Mouse (Mus musculus) stomach, embryonic 14.5 days (tissue): ENCODE results near the gene Tmem181a. TPM values are rescaled to one million over a fixed set of nuclear protein-coding genes. Genes with fewer than 3 reads are reported as not detected.
"Not testable (repeated sequence)": the region's sequence is repeated elsewhere in the genome, so short reads cannot be mapped to it uniquely, and the experiment has no call there.

ENCODE experiments used
- ATAC-seq: fragments of 200-750 bp; cut with Nextera tagmentation; 2 replicates; pipeline ENCODE4 v1.8.0; 2017; ENCODE audit warnings: low read depth, moderate TSS enrichment; ENCODE audit not compliant: insufficient number of reproducible peaks, insufficient read depth, low FRiP score
- H3K27ac ChIP-seq: fragments of 300-500 bp; sonication (generic); 2 replicates; pipeline ENCODE4 v1.5.1; 2014; ENCODE audit warnings: mild to moderate bottlenecking, low read length, moderate library complexity, mixed read lengths
- H3K27me3 ChIP-seq: fragments of 300-500 bp; sonication (generic); 2 replicates; pipeline ENCODE4 v1.6.1; 2014; ENCODE audit warnings: low read length, control low read depth, mixed read lengths; ENCODE audit not compliant: control insufficient read depth, insufficient read depth
- H3K36me3 ChIP-seq: fragments of 300-500 bp; sonication (generic); 2 replicates; pipeline ENCODE4 v1.6.1; 2014; ENCODE audit warnings: mild to moderate bottlenecking, control low read depth, low read length, moderate library complexity, mixed read lengths; ENCODE audit not compliant: control insufficient read depth, insufficient read depth
- H3K4me1 ChIP-seq: fragments of 300-500 bp; sonication (generic); 2 replicates; pipeline ENCODE4 v1.6.1; 2014; ENCODE audit warnings: low read length, control low read depth, mixed read lengths; ENCODE audit not compliant: control insufficient read depth, insufficient read depth
- H3K4me2 ChIP-seq: fragments of 300-500 bp; sonication (generic); replicated peaks from 2 replicates; pipeline ENCODE4 v1.6.1; 2014; ENCODE audit warnings: low read depth, low read length, control low read depth
- H3K4me3 ChIP-seq: fragments of 300-500 bp; sonication (generic); 2 replicates; pipeline ENCODE4 v1.5.1; 2014; ENCODE audit warnings: low read depth, low read length, control low read depth
- H3K9ac ChIP-seq: fragments of 300-500 bp; sonication (generic); replicated peaks from 2 replicates; pipeline ENCODE4 v1.6.1; 2014; ENCODE audit warnings: low read depth, mild to moderate bottlenecking, control low read depth, low read length, moderate library complexity, mixed read lengths
- H3K9me3 ChIP-seq: fragments of 300-500 bp; sonication (generic); 2 replicates; pipeline ENCODE4 v1.6.1; 2016; ENCODE audit warnings: low read depth, low read length, control low read depth; ENCODE audit not compliant: control insufficient read depth
- WGBS: fragments of 180-500 bp; shearing (Covaris S2); extraction: QIAGEN DNeasy Blood & Tissue Kit; methylation state at CpG from one replicate; pipeline ENCODE4 v1.1.7; 2014; 5-methylcytosine and 5-hydroxymethylcytosine counted together
- polyA plus RNA-seq: library from polyadenylated mRNA; unstranded; fragments of >200 nt; fragmentation: Nextera tagmentation; extraction: Ambion mirVana; gene quantifications from 2 replicates; pipeline ENCODE4 v1.2.1, GENCODE M21; 2014

The Tmem181a gene
- polyA plus RNA-seq, 1 experiment from 2014 or later = 26.5 TPM

DNA sequence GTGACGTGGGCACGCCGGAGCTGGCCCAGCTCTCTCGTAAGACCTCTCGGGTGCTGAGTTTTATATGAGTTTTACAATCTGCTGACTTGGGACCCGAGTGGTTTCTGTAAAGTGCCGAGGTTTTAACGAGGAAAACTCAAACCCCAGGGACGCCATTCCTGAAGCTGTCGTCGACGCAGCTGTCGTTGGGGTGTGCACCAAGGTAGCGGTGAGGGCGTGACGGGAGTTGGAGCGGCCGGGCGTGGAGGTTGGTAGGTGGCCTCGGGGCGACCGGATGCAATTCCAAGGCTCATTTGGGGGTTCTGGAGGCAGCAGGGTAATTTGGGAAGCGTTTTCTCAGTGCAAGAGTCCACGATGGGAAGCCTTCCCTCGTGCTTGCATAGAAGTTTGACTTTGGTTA, 14.2 kb downstream of the Tmem181a start:
- WGBS = under 1% methylated on average over 22 of the region's 25 CpGs
- H3K27ac ChIP-seq, H3K4me1 ChIP-seq: not testable (repeated sequence)

DNA sequence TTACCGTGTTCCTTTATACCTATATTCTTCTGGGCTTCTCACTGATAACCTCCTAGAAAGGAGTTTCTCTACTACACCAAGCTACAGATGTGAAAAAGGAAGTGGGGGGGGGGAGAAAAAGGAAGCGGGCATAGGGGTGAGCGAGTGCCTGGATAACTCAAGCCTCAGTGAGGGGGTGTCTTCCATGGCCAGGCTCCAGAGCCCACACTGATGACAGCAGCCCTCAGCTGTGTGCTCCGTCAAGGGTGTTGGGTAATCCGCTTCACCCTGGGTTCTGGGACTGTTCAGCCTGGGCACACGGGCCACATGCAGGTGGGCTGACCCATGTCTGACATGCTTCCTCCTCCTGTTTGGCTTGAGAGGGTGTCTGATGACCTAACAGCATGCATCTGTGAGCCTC, 15.3 kb downstream of the Tmem181a start:
- not testable (repeated sequence) for H3K9me3 ChIP-seq, H3K36me3 ChIP-seq, H3K27ac ChIP-seq, H3K4me1 ChIP-seq, H3K27me3 ChIP-seq, H3K9ac ChIP-seq, ATAC-seq, H3K4me2 ChIP-seq, H3K4me3 ChIP-seq
- 92% methylated on average over 6 of the region's 6 CpGs for WGBS

More for the DNA sequence above, 14.2 kb downstream of the Tmem181a start:
- H3K9ac ChIP-seq, H3K36me3 ChIP-seq, ATAC-seq, H3K9me3 ChIP-seq, H3K27me3 ChIP-seq: not testable (repeated sequence)
- Histone ChIP-seq H3K4me2 (peak overlapping the region; percentile 44), H3K4me3 (peak overlapping the region; percentile 41)

DNA sequence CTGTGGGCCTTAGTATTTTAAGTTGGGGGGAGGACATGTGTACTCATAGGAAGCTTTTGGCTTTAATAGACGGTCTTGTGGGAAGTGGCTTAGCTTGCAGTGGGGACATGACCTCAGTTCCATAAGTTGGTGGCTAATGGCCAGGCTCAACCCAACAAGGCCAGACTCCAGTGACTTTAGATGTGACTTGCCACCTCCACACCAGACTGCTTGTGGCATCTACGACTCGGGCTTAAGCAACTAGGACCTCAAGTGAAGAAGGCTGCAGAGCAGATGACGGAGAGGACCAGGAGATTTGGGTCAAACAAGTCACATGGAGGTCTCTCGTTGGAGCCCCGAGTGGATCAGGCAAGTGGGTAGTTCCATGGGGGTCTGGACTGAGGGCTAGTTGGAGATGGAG, 18.0 kb downstream of the Tmem181a start:
- H3K4me2 ChIP-seq, H3K9ac ChIP-seq, H3K27me3 ChIP-seq, H3K36me3 ChIP-seq, H3K4me3 ChIP-seq, H3K27ac ChIP-seq, H3K9me3 ChIP-seq, H3K4me1 ChIP-seq, ATAC-seq: not testable (repeated sequence)
- whole genome bisulfite sequencing = 90% methylated on average over 4 of the region's 6 CpGs

DNA sequence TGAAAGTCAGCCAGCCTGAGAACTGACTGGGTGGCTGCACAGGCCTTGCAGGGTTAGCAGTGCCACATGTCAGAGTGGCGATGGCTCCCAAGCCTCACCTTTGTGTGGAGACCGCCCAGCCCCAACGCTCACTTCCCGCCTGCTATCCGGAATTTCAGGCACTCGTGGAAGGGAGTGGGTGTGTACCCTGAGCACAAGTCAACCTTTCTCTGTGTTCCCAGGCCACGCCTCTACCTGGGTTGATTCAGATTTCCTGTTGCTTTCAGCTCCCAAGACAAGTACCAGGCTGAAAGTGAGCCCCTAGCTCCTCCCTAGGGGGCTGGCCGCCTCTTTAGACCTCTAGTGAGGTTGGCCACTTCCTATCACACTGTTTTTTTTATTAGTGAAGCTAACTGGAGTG, 22.5 kb downstream of the Tmem181a start:
- not testable (repeated sequence) for H3K36me3 ChIP-seq, H3K27ac ChIP-seq, H3K4me2 ChIP-seq, H3K9me3 ChIP-seq, H3K4me1 ChIP-seq, H3K4me3 ChIP-seq, H3K27me3 ChIP-seq, H3K9ac ChIP-seq
- ATAC-seq = peak; percentile 89
- WGBS = 51% methylated on average over 8 of the region's 8 CpGs

DNA sequence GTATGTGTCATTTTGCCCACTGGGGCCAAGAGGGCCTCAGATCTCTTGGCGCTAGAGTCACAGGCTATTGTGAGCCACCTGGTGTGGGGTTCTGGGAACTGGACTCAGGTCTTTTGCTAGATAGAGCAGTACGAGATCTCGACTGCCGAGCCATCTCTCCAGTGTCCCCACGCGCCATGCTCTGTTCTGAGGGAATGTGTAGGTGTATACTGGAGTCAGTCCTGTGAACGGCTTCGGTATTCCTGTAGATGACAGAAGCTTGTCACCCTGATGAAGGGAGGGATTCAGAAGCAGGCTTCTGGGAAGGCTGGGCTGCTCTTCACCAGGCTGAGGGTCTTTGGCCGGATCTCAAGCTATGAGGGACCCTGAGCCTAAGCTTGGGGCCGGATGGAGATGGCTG, 23.1 kb downstream of the Tmem181a start:
- H3K27ac ChIP-seq, H3K36me3 ChIP-seq, H3K27me3 ChIP-seq, H3K4me3 ChIP-seq, H3K4me2 ChIP-seq, H3K9ac ChIP-seq, H3K4me1 ChIP-seq, H3K9me3 ChIP-seq, ATAC-seq: not testable (repeated sequence)
- WGBS = 76% methylated on average over 6 of the region's 10 CpGs

DNA sequence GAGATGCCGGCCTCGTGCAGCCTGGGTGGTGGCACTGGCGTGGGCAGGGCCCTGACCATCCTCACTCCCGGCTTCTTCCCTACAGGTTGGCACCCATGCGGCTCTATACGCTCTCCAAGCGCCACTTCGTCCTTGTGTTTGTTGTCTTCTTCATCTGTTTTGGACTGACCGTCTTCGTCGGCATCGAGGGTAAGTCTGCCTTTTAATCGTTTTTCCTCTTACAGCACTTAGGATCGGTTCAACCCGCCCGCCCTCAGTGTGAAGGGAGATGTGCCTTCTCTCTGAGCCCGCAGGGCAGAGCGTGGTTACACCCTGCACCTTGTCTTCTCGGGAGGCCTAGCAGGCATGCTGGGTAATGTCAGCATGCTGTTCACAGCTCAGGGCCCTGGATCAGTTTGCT, 23.9 kb downstream of the Tmem181a start:
- not testable (repeated sequence) for H3K9ac ChIP-seq, H3K4me2 ChIP-seq, H3K4me1 ChIP-seq, H3K36me3 ChIP-seq, ATAC-seq, H3K27ac ChIP-seq, H3K4me3 ChIP-seq, H3K27me3 ChIP-seq, H3K9me3 ChIP-seq
- 96% methylated on average over 16 of the region's 19 CpGs for WGBS

DNA sequence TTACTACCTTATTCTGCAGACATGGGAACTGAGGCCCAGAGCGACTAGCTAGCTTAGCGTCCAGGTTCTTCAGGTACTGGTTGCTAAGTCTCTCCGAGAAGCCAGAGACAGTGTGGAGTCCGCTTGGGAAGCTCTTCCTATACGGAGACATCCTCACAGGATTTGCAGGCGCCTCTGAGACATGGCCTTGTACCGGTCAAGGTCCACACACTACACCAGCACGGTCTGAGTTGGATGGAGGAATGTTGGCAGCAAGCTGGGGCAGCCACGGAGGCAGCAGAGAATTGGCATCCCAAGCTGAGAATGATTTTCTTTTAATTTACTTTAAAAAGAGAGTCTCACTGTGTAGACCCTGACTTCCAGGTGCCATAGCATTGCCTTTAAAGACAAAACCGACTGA, 26.5 kb downstream of the Tmem181a start:
- not testable (repeated sequence) for H3K9ac ChIP-seq, H3K4me3 ChIP-seq, H3K27ac ChIP-seq, H3K4me2 ChIP-seq, H3K27me3 ChIP-seq, H3K4me1 ChIP-seq, H3K36me3 ChIP-seq, H3K9me3 ChIP-seq, ATAC-seq
- WGBS = 96% methylated on average over 7 of the region's 10 CpGs

DNA sequence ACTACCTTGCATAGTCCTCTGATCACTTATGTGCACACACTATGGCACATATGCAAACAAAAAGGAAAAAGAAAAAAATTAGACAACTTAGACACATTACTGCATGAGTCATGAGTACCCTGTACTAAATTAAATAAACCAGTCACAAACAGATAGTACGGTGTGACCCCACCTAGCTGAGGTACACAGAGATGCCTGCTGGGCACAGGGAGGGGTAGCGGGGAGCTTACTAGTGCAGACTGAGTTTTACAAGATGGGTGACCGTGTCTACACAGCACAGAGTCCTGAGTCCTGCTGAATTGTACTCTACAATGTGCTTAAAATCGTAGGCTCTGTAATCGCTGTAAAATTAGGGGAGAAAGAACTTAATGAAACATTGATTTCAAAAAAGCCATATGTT, 29.5 kb downstream of the Tmem181a start:
- H3K9me3 ChIP-seq, H3K4me2 ChIP-seq, H3K4me3 ChIP-seq, H3K27me3 ChIP-seq, H3K27ac ChIP-seq, H3K9ac ChIP-seq, H3K4me1 ChIP-seq, H3K36me3 ChIP-seq, ATAC-seq: not testable (repeated sequence)
- WGBS = 90% methylated on average over 5 of the region's 5 CpGs

DNA sequence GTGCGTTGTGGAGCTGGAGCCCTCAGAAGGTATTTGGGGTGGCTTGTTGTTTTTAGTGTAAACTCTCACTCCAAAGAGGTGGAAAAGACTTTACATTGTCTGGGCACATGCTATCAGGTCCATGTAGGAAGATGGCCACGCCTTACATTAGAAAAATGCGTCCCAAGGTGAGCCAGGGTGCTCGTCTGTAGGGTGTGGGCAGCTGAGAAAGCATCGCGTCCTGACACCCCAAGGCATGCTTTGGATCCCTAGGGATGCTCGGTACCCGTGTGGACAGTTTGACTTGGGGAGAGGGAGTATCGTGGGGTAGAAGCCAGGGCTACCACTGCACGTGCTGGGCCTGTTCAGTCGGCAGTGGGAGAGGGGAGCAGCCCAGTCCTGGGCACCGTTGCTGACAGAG, 32.4 kb downstream of the Tmem181a start:
- not testable (repeated sequence) for H3K4me2 ChIP-seq, H3K27me3 ChIP-seq, H3K27ac ChIP-seq, ATAC-seq, H3K9ac ChIP-seq, H3K36me3 ChIP-seq, H3K9me3 ChIP-seq, H3K4me1 ChIP-seq, H3K4me3 ChIP-seq
- 90% methylated on average over 10 of the region's 12 CpGs for WGBS
